Mouse (Mus musculus): Measurements from ENCODE around the gene Pdap1.
"Not testable (repeated sequence)": the region's sequence is repeated elsewhere in the genome, so short reads cannot be mapped to it uniquely, and the experiment has no call there.

Gene Pdap1

DNA sequence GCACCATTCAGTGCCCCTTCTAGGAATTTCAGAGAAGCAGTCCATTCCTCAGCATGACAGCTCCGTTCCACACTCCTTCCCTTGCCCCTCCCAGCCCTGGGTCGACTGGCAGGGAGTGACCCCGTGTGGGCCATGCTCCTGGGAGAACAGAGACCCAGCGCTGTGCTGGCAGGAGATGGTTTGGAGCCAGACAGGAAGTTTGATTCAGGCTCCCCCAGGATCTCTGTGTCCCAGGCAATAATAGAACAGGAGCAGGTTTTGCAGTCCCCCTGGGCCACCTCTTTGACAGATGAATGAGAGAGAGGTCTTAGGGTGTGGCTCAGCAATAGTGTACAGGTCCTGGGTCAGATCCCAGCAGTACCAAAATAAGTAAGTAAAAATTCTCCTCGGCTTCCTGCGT lies 22.0 kb downstream of the Pdap1 start:
- DNase-seq, result no peak

DNA sequence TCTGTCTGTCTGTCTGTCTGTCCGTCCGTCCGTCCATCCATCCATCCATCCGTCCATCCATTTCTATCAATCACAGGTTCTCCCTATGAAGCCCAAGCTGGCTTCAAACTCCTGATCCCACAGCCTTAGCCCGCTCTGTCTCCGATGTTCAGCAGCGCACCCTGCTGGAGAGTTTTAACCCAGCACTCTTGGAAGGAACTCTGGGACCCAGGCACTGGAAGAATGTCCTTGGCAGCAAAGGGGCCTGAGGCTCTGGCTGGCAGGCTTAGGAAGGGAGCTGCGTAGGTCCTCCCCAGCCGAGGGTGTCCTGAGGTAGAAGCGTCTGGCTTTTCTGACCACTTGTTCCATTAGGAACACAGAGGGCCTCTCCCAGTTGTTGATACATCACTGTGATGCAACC lies 23.1 kb downstream of the Pdap1 start:
- no peak for DNase-seq

DNA sequence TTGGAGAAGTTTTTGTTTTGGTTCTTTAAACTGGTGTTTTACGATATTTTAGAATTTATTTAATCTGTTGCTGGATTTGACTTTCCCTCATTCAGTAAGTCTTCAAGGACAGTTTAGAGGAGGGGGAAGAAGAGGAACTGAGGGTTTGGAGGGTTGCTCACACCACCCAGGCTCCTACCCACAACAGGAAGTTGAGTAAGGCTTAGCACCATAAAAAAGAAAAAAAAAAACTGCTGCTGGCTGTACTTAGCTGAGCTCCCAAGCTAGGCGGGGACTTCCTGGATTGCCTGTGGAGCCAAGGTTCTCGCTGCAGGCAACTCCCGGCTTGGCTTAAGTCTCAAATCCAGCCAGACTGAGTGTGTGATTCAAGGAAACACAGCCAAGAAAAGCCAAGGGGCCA lies 23.7 kb downstream of the Pdap1 start:
- peak; percentile 38 for DNase-seq

DNA sequence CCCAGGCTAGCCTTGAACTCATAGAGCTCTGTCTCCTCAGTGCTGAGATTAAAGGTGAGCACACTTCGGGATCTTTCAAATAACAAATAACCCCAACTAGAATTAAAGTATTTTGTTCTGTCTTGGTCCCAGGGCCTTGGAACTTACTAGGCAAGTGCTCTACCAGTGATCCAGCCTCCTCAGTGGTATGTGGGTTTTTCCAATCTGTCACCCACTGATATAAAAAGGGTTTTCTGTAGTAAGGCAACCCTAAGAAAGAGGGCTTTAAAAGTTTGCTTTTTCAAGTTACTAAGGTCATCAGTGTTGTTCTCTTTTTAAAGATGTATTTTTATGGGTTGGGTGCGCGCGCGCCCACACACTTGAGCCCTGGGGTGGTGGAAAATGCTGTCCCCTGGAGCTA lies 24.3 kb downstream of the Pdap1 start:
- no peak for DNase-seq

DNA sequence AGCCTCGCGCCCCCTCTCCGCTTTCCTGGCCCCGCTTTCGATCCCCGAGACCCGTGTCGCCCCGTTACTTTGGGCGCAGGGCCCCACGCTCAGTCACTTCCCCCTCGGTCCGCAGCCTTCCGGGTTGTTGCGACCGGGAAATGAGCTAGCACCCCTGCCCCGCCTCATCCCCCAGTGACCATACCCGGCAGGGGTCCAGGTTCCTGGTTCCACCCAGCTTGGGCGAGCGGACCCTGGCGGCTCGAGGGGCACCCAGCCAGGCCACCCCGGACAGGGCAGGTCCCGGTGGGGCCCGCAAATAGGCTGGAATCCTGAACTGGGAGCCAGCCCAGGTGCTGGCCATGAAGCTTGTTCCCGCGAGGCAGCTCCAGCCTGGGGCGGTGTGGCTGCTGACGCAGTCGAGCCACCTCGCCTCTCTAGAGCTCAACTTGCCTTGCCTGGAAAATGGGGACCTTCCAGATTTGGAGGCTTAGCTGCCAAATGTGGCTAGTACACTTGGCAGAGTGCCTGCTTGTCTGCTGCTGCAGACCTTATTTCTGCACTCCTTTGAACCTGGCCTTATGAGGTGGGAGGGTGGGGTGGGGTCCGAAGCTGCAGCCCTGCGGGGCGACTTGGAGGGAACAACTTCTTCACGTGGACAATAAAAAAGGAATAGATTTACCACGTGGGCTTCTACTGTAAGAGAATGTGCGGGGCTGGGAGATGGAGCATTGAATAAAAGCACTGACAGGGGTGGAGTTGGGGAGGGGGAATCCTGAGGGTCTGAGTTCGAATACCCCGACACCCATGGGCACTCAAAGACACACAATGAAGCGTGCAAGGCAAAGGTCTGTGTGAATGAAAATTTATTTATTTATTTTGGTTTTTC lies 25.2 kb downstream of the Pdap1 start:
- DNase-seq, result peak; percentile 34

DNA sequence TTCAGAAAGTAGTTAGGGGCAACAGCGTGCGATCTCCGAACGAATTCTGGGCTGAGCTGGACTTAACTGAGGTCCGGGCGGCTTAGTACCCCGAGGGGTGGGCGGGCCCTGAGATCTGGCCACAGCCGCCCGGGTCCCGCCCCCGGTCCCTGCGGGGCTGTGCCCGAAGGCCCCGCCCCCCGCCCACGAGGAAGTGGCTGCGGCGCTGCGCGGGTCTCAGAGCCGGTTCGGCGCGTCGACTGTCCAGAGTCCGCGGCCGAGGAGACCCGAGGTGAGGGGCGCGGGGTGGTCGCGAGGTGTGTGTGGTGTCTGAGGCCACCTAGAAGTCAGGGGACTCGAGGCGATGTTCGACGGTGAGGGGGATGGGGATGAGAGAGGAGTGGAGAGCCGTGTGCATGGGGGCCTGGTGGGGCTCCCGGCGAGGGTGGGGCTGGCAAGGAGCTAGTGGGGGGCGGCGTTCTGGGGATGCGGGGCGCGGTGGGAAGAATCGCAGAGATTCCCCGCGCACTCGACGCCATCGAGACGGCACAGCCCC lies 25.9 kb downstream of the Pdap1 start, which contains the start of gene Arpc1b:
Gene Arpc1b, plus strand, starts transcription at position 145 of the 535 bp plus-strand sequence.
- DNase-seq, result no peak

DNA sequence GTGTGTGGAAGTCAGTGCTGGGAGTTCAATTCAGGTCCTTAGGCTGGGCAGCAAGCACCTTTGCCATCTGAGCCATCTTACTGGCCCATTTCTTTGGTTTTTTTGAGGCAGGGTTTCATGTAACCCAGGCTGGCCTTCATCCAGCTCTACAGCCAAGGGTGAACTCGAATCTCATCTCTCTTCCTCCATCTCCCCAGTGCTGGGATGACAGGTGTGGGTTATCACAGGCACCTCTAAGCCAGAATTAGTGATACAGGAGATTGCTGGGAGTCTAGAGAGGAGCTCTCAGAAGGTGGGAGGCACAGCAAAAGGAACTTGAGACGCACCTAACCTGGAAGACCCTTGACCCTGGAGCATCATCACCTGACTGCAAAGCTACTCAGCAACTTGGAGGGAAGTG lies 26.6 kb downstream of the Pdap1 start:
- no peak for DNase-seq

DNA sequence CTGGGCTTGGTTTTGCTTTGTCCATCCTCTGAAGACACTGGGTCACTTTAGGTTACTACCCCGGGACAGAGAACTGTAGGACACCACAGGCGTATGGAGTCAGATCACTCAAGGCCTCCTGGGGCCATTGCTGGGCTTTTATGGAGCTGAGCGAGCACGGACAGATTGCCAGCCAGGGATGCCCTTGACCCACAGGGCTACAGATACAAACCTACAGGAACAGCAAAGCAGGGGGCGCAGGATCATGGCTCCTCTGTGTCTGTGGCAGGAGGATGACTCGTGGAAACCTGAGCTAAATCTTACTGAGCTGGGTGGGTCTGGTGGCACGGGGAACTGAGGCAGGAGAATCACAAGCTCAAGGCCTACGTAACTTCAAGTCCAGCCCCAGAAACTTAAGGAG lies 27.5 kb downstream of the Pdap1 start:
- DNase-seq, result no peak

DNA sequence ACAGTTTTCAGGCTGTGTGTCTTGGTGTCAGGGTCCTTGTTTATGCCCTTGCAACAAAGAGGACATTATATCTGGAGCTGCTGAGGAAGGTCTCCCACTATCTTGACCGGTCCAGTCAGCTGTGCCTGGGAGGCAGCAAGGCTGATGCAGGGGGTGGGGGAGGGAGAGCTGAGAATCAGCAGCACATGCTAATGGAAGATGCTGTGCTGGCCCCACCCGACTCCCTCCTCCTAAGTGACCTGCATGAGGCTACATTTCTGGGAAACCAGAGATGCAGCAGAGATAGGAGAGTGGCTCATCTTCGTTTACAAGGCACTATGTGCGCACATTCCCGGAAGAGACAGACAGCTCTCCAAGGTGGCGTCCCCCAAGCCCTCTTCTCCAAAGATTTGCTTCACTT lies 29.6 kb downstream of the Pdap1 start:
- DNase-seq, result no peak

DNA sequence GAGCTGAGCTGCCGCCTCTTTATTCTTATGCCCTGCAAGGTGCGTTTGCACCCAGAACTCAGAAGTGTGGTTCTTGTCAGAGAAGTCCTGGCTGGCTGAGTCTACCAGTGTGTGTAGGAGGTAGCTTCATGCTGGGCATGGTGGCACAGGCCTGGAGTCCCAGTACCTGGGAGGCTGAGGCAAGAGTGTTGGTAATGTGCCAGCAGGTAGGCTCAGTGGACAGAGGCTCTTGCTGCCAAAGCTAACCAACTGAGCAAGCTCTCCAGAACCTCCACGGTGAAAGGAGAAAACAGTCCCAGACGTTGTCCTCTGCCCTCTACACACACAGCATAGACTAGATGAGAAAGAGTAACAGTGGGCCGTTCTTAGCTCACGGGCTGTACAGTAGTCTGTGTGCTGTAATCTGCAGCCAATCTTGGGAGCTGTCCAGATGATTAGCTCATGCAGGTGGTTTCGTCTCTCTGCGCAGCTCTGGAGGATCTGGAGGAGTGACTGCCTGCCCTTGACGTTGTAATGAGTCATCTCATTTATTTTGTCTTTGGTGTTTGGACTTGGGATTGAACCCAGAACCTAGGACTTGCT lies 34.3 kb downstream of the Pdap1 start:
- DNase-seq, result no peak

DNA sequence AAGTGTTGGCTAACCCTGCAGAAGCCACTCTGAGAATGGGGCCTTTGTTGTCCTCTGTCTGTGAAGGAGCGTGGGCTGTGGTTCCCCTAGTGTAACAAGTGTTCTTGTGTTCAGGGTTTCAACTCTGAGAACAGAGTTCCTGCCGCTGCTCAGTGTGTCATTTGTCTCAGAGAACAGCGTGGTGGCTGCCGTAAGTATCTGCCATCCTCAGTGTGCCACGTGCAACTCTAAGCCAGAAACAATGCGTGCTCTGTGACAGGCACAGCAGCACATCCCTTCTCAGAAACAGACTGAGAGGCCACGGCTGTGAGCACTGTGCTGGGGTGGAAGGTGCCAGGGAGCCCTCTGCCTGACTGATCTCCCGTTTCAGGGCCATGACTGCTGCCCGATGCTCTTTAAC lies 35.7 kb downstream of the Pdap1 start:
- DNase-seq, result peak; percentile 69

DNA sequence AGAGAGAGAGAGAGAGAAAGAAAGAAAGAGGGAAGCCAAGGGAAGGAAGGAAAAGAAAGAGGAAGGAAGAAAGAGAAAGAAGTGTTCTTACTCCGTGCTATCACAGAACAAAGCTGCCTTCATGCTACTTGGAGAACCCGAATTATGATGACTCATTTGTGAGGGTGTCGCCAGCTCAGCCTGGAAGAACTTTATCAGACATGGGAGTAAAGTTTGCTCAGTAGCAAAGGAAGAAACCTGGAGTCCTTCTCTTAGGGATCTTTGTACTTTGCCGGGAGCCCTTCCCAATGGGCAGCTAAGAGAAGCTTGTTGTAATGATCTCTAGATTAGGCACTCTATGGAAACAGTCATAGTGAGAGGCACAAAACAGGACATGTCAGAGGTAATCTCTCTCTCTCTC lies 37.3 kb downstream of the Pdap1 start:
- no peak for DNase-seq

DNA sequence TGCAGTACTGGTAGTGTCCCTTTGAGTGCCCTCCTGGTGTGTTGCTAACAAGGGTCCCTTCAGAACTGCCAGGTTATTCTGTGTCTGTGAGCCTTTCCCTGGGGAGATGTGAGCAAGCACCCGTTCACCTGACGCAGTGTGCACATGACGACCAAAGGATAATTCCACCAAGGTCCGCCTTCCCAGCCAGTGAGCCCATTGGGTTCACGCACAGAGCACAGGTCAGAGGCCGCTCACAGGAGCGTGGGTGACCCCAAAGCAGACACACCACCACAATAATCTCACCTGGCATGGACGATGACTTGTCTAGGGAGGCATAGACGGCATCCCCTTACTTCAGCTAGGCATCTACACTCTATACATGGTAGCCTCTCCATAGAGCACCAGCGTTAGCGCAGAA lies 38.6 kb downstream of the Pdap1 start:
- not testable (repeated sequence) for DNase-seq

DNA sequence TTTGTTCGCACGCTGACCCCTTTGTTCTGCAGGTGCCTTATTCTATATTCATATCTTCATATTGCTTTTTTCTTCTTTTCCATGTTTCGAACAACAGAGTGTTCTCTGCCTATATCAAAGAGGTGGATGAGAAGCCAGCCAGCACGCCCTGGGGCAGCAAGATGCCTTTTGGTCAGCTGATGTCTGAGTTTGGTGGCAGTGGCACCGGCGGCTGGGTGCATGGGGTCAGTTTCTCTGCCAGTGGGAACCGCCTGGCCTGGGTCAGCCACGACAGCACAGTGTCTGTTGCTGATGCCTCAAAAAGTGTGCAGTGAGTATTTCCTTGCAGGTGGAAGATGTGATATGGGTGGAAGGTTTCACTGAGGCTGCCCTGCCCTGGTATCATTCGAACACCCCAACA lies 39.1 kb downstream of the Pdap1 start:
- DNase-seq, result no peak

DNA sequence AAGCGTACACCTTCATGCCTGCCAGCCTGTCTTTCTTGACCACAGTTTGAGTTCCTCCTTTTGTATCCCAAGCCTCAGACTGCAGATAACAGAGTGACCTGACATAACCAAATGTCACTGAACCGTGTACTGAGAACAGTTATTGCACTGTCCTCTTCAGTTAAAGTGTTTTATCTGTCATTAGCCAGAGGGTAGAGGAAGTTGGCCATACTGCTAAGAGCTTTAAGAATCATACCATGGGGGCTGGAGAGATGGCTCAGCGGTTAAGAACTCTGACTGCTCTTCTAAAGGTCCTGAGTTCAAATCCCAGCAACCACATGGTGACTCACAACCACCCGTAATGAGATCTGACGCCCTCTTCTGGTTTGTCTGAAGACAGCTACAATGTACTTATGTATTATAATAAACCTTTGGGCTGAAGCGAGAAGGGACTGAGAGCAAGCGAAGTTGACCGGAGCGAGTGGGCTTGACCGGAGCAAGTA lies 41.7 kb downstream of the Pdap1 start:
- DNase-seq, result no peak

DNA sequence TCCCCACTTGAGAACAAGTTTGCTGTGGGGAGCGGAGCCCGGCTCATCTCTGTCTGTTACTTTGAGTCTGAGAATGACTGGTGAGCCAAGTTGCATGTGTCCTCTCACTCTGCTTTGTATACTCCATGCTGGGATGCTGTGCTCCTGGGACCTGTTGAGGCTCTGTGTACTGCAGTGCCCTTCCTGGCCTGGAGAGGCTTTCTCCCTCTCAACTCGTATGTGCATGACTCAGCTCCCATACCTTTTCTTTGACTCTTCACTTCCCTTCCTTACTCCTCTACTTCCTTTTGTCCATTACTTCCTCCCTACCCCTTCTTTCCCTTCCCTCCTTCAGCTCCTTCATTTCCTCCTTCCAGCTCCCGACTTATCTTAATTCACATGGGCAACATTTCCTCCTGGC lies 43.8 kb downstream of the Pdap1 start:
- DNase-seq, result no peak

DNA sequence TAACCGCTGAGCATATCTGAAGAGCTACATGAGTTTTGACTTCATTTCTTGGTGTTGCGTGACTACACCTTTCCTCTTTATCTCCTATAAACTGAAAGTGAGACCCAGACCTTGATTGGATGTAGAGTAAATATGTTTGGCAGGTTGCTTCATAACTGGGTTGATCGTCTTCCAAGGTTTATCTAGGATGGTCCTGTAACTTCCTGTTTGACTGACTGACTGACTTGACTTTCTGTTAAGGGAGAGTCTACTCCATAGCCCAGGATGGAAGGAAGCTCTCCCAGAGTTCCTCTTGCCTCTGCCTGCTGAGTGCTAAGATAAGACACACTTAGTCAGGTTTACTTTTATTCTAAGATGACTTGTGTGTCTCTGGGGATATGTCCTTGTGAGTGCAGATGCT lies 50.2 kb downstream of the Pdap1 start:
- no peak for DNase-seq

DNA sequence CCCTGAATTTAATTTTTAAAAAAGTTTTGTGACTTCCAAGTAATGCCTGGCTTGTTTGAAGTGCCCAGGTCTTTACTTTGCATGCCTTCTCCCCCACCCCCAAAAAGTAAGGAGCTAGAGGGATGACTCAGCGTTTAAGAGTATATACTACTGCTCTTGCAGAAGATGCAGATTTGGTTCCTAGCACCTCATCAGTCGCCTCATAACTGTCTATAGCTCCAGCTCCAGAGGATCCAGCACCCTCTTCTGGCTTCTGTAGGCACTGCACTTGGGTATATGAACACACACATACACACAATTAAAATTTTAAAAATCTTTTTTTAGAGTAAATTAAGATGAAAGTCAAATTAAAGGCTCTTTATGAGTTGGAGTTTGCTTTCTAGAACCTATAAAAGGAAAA lies 51.9 kb downstream of the Pdap1 start:
- no peak for DNase-seq

DNA sequence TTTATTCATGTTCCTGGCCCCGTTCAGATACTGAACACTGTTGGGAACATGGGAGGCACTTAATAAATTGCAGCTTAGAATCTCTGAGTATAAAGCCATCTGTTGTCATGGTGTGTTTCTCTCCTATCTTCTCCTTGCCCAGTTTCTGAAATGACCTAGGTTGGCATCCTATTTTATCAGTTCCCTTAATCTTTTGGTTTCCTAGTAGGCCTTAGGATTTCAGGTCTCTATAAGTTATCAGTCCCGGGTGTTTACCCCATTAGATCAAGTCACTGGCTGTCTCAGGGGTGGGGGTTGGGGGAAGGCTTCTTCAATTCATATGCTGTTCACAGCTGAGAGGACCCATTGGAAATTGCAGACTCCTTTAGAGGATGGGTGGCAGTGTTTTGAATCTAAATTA lies 55.2 kb downstream of the Pdap1 start:
- no peak for DNase-seq

DNA sequence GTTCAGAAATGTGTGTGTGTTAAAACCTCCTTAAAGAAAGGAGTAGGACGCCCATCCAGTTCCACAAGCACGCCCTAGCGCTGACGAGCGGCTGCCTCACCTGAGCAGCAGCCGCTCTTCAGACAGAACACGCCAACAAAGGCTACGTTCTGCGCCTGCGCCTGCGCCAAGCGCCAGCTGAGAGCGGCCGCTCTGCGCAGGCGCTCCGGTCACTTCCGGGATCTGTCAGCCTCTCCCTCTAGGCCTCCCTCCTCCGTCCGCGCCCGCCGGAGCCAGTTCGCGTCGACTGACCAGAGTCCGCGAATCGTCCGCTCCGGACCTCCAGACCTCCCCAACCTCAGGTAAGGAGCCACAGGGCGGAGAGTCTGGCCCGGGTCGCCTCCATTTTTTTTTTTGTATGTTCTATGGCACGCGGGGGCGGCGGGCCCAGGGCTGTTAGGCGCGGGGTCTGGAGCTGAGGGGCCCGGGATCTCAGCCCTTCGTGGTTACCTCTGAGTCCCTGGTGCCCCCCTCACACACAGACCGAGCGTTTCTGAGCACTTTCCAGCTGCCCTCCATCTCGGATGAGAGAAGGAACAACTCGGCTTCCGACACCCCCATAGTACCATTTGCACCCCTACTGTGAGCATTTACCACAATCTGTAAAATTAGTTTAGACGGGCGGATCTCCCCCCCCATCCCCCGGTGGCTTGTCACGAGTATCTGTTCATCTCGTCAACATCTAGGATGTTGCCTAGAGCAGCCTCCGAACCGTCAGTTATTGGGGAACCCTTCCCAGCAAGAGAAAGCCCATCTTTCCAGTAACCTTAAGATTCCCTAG lies 56.2 kb downstream of the Pdap1 start, which contains the start of the genes Arpc1a and Kpna7:
Gene Arpc1a, plus strand, starts transcription at position 199 of the 820 bp plus-strand sequence.
Gene Kpna7, minus strand, starts transcription at position 399 of the 820 bp plus-strand sequence.
- DNase-seq, result peak; percentile 93

DNA sequence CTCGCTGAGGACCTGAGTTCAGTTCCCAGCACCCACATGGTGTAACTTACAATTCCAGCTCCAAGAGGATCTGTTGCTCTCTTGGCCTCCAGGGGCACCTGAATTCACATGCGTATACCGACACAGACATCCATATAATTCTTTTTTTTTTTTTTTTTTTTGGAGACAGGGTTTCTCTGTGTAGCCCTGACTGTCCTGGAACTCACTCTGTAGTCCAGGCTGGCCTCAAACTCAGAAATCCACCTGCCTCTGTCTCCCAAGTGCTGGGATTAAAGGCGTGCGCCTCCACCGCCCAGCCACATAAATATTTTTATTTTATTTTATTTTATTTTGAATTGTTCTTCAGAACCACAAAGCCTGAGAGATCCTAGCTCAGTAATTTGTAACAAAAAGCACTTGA lies 56.8 kb downstream of the Pdap1 start:
- not testable (repeated sequence) for DNase-seq

DNA sequence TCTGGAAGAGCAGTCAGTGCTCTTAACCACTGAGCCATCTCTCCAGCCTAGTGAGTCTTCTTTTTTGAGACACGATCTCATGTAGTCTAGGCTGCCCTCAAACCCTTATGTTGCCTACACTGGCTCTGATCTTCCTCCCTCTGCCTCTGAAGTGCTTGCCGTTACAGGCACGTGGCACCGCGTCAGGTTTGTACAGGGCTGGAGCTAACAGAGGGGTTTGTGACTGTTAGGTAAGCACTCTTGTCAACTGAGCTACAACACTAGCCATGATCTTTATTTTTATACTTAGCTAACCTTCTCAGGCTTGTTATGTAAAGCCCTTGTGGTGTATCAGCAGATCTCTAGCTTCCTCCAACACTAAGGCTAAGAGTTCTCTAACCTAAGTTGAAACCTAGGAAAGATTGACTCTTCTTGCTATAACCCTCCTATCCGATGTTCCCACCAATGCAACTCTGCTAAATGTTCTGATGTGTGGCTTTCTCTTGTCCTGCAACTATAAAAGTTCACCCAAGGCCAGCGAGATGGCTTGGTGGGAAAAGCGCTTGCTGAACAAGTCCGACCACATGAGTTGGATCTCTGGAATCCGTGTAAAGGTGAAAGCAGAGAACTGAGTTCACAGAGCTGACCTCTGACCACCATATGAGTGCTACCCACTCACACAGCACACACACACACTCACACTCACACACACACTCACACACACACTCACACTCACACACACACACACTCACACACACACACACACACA lies 58.0 kb downstream of the Pdap1 start:
- DNase-seq, result no peak
